Mouse (Mus musculus) ES-E14 (cell line): ENCODE measurements at regions not wholly inside any gene's neighbourhood (a gene's known extent, or its start where the extent isn't known, plus 50 kb on each side); places are given as distances from the start of the nearest gene placed in this dataset.

ENCODE experiments used
- CHD2 ChIP-seq: IDR thresholded peaks from 2 replicates; pipeline ENCODE4 v1.6.1; 2014; ENCODE audit warnings: mild to moderate bottlenecking, low read depth, low read length, inconsistent platforms
- ZC3H11A ChIP-seq: IDR thresholded peaks from 2 replicates; pipeline ENCODE4 v1.6.1; 2012; ENCODE audit warnings: low read depth, mild to moderate bottlenecking, inconsistent platforms, low read length, borderline replicate concordance

DNA sequence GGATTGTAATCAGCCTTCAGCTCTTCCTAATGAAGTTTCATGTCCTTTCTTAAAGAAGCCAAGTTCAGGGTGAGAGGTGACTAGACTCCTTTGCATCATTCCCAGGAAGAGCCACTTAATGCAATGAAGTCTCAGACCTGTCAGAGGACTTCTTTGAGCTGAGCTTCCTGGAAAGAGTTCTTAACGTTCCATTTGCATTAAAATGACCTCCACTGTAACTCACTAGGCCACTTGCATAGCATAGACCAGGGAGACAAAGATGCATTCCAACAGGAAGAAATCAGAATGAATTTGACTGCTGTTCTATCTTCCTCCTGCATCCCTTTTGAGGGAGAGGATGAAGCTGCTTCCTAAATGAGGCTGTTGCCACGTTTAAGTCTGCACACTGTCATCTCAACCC lies 71.5 kb downstream of the Qdpr start:
- TF ChIP-seq CHD2 (no peak), ZC3H11A (no peak)
